12 mouse cellular contexts compared by ENCODE assay signal in the genomic region with DNA sequence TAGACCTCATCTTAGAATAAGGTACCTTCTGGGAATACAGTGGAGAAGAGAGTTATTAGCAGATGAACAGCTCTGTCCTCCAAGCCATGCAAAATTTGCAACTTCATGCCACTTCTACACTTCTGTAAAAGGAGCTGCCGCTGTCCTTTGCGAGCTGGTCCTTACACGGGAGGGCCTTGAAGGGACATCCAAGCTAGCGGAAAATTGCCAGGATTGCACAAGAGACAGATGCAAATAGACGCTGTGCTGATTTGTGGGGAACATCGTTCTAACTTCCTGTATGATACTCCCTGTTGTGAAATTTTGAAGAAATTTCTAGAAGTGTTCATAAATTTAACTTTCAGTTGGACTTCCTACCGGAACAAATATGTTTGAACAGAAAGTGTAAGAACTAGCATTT.
DNase-seq lines count a peak whose midpoint lies in the region; ATAC-seq lines count a peak whose summit lies in the region.
"Had no signal": no experiment of that assay in that cellular context is flagged by ENCODE, and none has a peak within 500 bp of the region (broad histone marks: within the 10 kb centered on the region; RNA-seq: fewer than 3 reads in every experiment).

No protein-coding gene starts in this region.

- no peaks in the 10 kb centered on the region for H3K9me3 ChIP-seq in liver, embryonic 12.5 days (replicated peaks)
- H3K9me3 ChIP-seq: forebrain, embryonic 12.5 days; lung, embryonic 15.5 days had no signal

- ATAC-seq in liver, embryonic 12.5 days = no peak
- ATAC-seq: inflammation-experienced regulatory T-cells, adult 6 months had no signal

- no peak overlapping the region for H3K4me2 ChIP-seq in liver, embryonic 12.5 days
- H3K4me2 ChIP-seq: forebrain, embryonic 12.5 days; lung, embryonic 15.5 days had no signal

- no peaks in the 10 kb centered on the region for H3K4me1 ChIP-seq in liver, embryonic 12.5 days
- H3K4me1 ChIP-seq: forebrain, embryonic 12.5 days; lung, embryonic 15.5 days had no signal

- 75% methylated on average over 7 of the region's 7 CpGs for WGBS in liver, embryonic 12.5 days (ENCODE audit: insufficient replicate concordance)

- no peaks in the 10 kb centered on the region for H3K27me3 ChIP-seq in liver, embryonic 12.5 days (replicated peaks)
- H3K27me3 ChIP-seq: forebrain, embryonic 12.5 days; lung, embryonic 15.5 days had no signal

- peak; percentile 14 for DNase-seq in liver
- peak; percentile 16 for DNase-seq in brain, adult 2 months (ENCODE audit: low read depth, low spot score)
- peak; percentile 8 for DNase-seq in heart, postnatal 4 days
- DNase-seq in lung, postnatal 4 days = peak; percentile 31 to 43
- DNase-seq in thymus, postnatal 25 days = no peak
- DNase-seq in right cerebral cortex, adult 18-20 months = no peak
- no peak for DNase-seq in ovary, postnatal 10 days (ENCODE audit: low spot score)
- DNase-seq: cerebellum, adult 18-20 months had no signal

- no peak overlapping the region for H3K27ac ChIP-seq in liver, embryonic 12.5 days
- H3K27ac ChIP-seq: forebrain, embryonic 12.5 days; lung, embryonic 15.5 days had no signal

- no peak overlapping the region for H3K4me3 ChIP-seq in liver, embryonic 12.5 days
- H3K4me3 ChIP-seq: forebrain, embryonic 12.5 days; lung, embryonic 15.5 days had no signal

- H3K36me3 ChIP-seq in liver, embryonic 12.5 days = no peaks in the 10 kb centered on the region
- H3K36me3 ChIP-seq: forebrain, embryonic 12.5 days; lung, embryonic 15.5 days had no signal

- H3K9ac ChIP-seq in liver, embryonic 12.5 days = no peak overlapping the region
- H3K9ac ChIP-seq: forebrain, embryonic 12.5 days; lung, embryonic 15.5 days had no signal

Comparison
In these comparisons a context has a peak if more than half of its experiments do, and no peak if none do; other contexts are left out.
1. DNase-seq: peak in liver (single experiment), brain, adult 2 months (single experiment), heart, postnatal 4 days (single experiment) and lung, postnatal 4 days (2 of 2); none in thymus, postnatal 25 days (single experiment), right cerebral cortex, adult 18-20 months (single experiment) and ovary, postnatal 10 days (single experiment).